Mouse (Mus musculus) heart, postnatal 25 days (tissue): ENCODE measurements around the gene Bloc1s2. TPM values are rescaled to one million over a fixed set of nuclear protein-coding genes. Genes with fewer than 3 reads are reported as not detected.
A peak's percentile ranks its signal among the peaks of the same experiment; 100 is the strongest.
"Not testable (repeated sequence)": the region's sequence is repeated elsewhere in the genome, so short reads cannot be mapped to it uniquely, and the experiment has no call there.

Source experiments
- DNase-seq: peaks from one replicate; pipeline ENCODE4 v3.0.0; 2022; ENCODE audit warnings: low spot score
- intact Hi-C: fragments of 180-260 bp; cut with DNase I; formaldehyde crosslinking; loops from one replicate; pipeline ENCODE4 v1.15.1; 2025
- total RNA-seq, 2 experiments: library from RNA; stranded (reverse); gene quantifications; 2 replicates each; pipeline ENCODE4 v1.2.3; 2021

Gene Bloc1s2
- total RNA-seq, 2 experiments from 2014 or later, result 17.8 to 18.2 TPM

GRCm38 (mm10) chr19:44132917-44133316 is 13.3 kb downstream of the Bloc1s2 start:
- no peak for DNase-seq
- intact Hi-C loops, result no loop called here

GRCm38 (mm10) chr19:44128560-44128959 is 17.7 kb downstream of the Bloc1s2 start:
- no peak for DNase-seq
- intact Hi-C loops, result no loop called here

- no peak for DNase-seq
Observed at GRCm38 (mm10) chr19:44127729-44128497, 18.3 kb downstream of the Bloc1s2 start.

GRCm38 (mm10) chr19:44121137-44121536 is 25.1 kb downstream of the Bloc1s2 start:
- no peak for DNase-seq
- intact Hi-C loops, result no loop called here

More at GRCm38 (mm10) chr19:44127729-44128497, 18.3 kb downstream of the Bloc1s2 start:
- intact Hi-C loops, result no loop called here

- intact Hi-C loops, DNase-seq: not testable (repeated sequence)
Observed at GRCm38 (mm10) chr19:44120686-44121085, 25.6 kb downstream of the Bloc1s2 start.

- intact Hi-C loops, result no loop called here
- DNase-seq, result no peak
Observed at GRCm38 (mm10) chr19:44117793-44118192, 28.5 kb downstream of the Bloc1s2 start.

- DNase-seq, result no peak
- intact Hi-C loops, result no loop called here
Observed at GRCm38 (mm10) chr19:44111706-44112105, 34.5 kb downstream of the Bloc1s2 start.

- intact Hi-C loops, result no loop called here
- no peak for DNase-seq
Observed at GRCm38 (mm10) chr19:44110356-44110755, 35.9 kb downstream of the Bloc1s2 start.

GRCm38 (mm10) chr19:44108996-44109395 is 37.2 kb downstream of the Bloc1s2 start:
- intact Hi-C loops, result loop anchor here (5.0 kb wide), 1 partner anchor 37 kb away; no protein-coding TSS in a partner anchor
- DNase-seq, result no peak

GRCm38 (mm10) chr19:44107661-44108521 is 38.4 kb downstream of the Bloc1s2 start:
- DNase-seq, result no peak
- intact Hi-C loops, result loop anchor here (5.0 kb wide), 1 partner anchor 36 kb away; no protein-coding TSS in a partner anchor

- intact Hi-C loops, result loop anchor here (5.0 kb wide), 1 partner anchor 35 kb away; no protein-coding TSS in a partner anchor
- peak; percentile 91 for DNase-seq
Observed at GRCm38 (mm10) chr19:44106831-44107660, 39.2 kb downstream of the Bloc1s2 start, which contains the start of gene Chuk. Gene Chuk (minus strand): TSS chr19:44107480.

- intact Hi-C loops, result no loop called here
- DNase-seq, result no peak
Observed at GRCm38 (mm10) chr19:44104393-44104792, 41.9 kb downstream of the Bloc1s2 start.

- DNase-seq, result no peak
- intact Hi-C loops, result no loop called here
Observed at GRCm38 (mm10) chr19:44103001-44103400, 43.2 kb downstream of the Bloc1s2 start.

GRCm38 (mm10) chr19:44100840-44101239 is 45.4 kb downstream of the Bloc1s2 start:
- intact Hi-C loops, result no loop called here

More at GRCm38 (mm10) chr19:44100840-44101239, 45.4 kb downstream of the Bloc1s2 start:
- DNase-seq, result no peak

Other genes with a start within 250 kb of the Bloc1s2 start
- 1 to 10 TPM; 8.2 to 9.8 TPM for gene Dnmbp, start 206.3 kb downstream of the Bloc1s2 start, total RNA-seq
- gene Cpn1, start 159.9 kb downstream of the Bloc1s2 start, total RNA-seq, result under 1 TPM; 0.16 to 0.31 TPM
- gene Cyp2c23, start 117.2 kb downstream of the Bloc1s2 start, total RNA-seq, result not detected
- 1 to 10 TPM; 6.7 TPM for gene Erlin1, start 76.7 kb downstream of the Bloc1s2 start, total RNA-seq
- gene Chuk, start 39.0 kb downstream of the Bloc1s2 start, total RNA-seq, result 10 to 100 TPM; 27.6 to 28.1 TPM
- 1 to 10 TPM; 6.9 to 9.1 TPM for gene Cwf19l1, start 10.6 kb downstream of the Bloc1s2 start, total RNA-seq
- not detected for gene Pkd2l1, start 46.0 kb upstream of the Bloc1s2 start, total RNA-seq
- not detected for gene Scd3, start 56.8 kb upstream of the Bloc1s2 start, total RNA-seq
- 10 to 100 TPM; 12.5 to 13.1 TPM for gene Scd2, start 147.2 kb upstream of the Bloc1s2 start, total RNA-seq
- 1 to 10 TPM; 6.5 to 9.2 TPM for gene Scd4, start 186.6 kb upstream of the Bloc1s2 start, total RNA-seq